Mouse (Mus musculus) lung, embryonic 14.5 days (tissue): ENCODE data around the gene Stim1. TPM values are rescaled to one million over a fixed set of nuclear protein-coding genes. Genes with fewer than 3 reads are reported as not detected.
A peak's percentile ranks its signal among the peaks of the same experiment; 100 is the strongest.

Source experiments
- ATAC-seq: fragments of 200-750 bp; cut with Nextera tagmentation; 2 replicates; pipeline ENCODE4 v1.8.0; 2017; ENCODE audit warnings: mild to moderate bottlenecking, moderate TSS enrichment, moderate library complexity; ENCODE audit not compliant: insufficient read depth
- DNase-seq: peaks from one replicate; pipeline ENCODE4 v3.0.0-alpha.2; 2015
- H3K27ac ChIP-seq: fragments of 300-500 bp; sonication (generic); 2 replicates; pipeline ENCODE4 v1.5.1; 2014; ENCODE audit warnings: low read depth, mild to moderate bottlenecking, moderate library complexity
- H3K27me3 ChIP-seq: fragments of 300-500 bp; sonication (generic); 2 replicates; pipeline ENCODE4 v1.6.1; 2014; ENCODE audit warnings: low read length, control low read depth; ENCODE audit not compliant: insufficient read depth
- H3K36me3 ChIP-seq: fragments of 300-500 bp; sonication (generic); 2 replicates; pipeline ENCODE4 v1.6.1; 2014; ENCODE audit warnings: control low read depth; ENCODE audit not compliant: insufficient read depth
- H3K4me1 ChIP-seq: fragments of 300-500 bp; sonication (generic); 2 replicates; pipeline ENCODE4 v1.6.1; 2014; ENCODE audit warnings: antibody characterized with exemption, control low read depth; ENCODE audit not compliant: insufficient read depth
- H3K4me2 ChIP-seq: fragments of 300-500 bp; sonication (generic); 2 replicates; pipeline ENCODE4 v1.6.1; 2014; ENCODE audit warnings: mild to moderate bottlenecking
- H3K4me3 ChIP-seq: fragments of 300-500 bp; sonication (generic); 2 replicates; pipeline ENCODE4 v1.5.1; 2014; ENCODE audit warnings: low read depth, low read length
- H3K9ac ChIP-seq: fragments of 300-500 bp; sonication (generic); 2 replicates; pipeline ENCODE4 v1.6.1; 2014
- H3K9me3 ChIP-seq: fragments of 300-500 bp; sonication (generic); 2 replicates; pipeline ENCODE4 v1.6.1; 2016; ENCODE audit warnings: low read depth, low read length, control low read depth
- CTCF ChIP-seq: IDR thresholded peaks from 2 replicates; pipeline ENCODE4 v1.5.1; 2016; ENCODE audit warnings: antibody characterized with exemption, low read depth
- WGBS: fragments of 180-500 bp; shearing (Covaris S2); extraction: QIAGEN DNeasy Blood & Tissue Kit; methylation state at CpG from one replicate; pipeline ENCODE4 v1.1.7; 2014; 5-methylcytosine and 5-hydroxymethylcytosine counted together
- polyA plus RNA-seq: library from polyadenylated mRNA; unstranded; fragments of >200 nt; fragmentation: Nextera tagmentation; extraction: Ambion mirVana; gene quantifications from 2 replicates; pipeline ENCODE4 v1.2.1, GENCODE M21; 2014

The Stim1 gene
- polyA plus RNA-seq, 1 experiment from 2014 or later, result 15.9 TPM

GRCm38 (mm10) chr7:102361297-102361696 lies 93.7 kb downstream of the Stim1 start:
- WGBS, result 30% methylated on average over 2 of the region's 2 CpGs
- no peak overlapping the region for H3K4me3 ChIP-seq
- no peaks in the 10 kb centered on the region for H3K27me3 ChIP-seq
- H3K36me3 ChIP-seq, result no peaks in the 10 kb centered on the region
- no peak overlapping the region for H3K9ac ChIP-seq
- H3K27ac ChIP-seq, result no peak overlapping the region
- DNase-seq (no peak), ATAC-seq (no peak)
- no peaks in the 10 kb centered on the region for H3K4me1 ChIP-seq
- no peaks in the 10 kb centered on the region for H3K9me3 ChIP-seq
- no peak for TF ChIP-seq CTCF
- H3K4me2 ChIP-seq, result no peak overlapping the region

GRCm38 (mm10) chr7:102363853-102364252 lies 96.2 kb downstream of the Stim1 start:
- H3K4me1 ChIP-seq, result no peaks in the 10 kb centered on the region
- no peak overlapping the region for H3K4me3 ChIP-seq
- H3K27ac ChIP-seq, result no peak overlapping the region
- H3K27me3 ChIP-seq, result no peaks in the 10 kb centered on the region
- no peak for TF ChIP-seq CTCF
- H3K36me3 ChIP-seq, result no peaks in the 10 kb centered on the region
- no peaks in the 10 kb centered on the region for H3K9me3 ChIP-seq
- H3K4me2 ChIP-seq, result no peak overlapping the region
- WGBS, result 50% methylated on average over 1 of the region's 1 CpGs
- DNase-seq (no peak), ATAC-seq (no peak)
- H3K9ac ChIP-seq, result no peak overlapping the region

DNA sequence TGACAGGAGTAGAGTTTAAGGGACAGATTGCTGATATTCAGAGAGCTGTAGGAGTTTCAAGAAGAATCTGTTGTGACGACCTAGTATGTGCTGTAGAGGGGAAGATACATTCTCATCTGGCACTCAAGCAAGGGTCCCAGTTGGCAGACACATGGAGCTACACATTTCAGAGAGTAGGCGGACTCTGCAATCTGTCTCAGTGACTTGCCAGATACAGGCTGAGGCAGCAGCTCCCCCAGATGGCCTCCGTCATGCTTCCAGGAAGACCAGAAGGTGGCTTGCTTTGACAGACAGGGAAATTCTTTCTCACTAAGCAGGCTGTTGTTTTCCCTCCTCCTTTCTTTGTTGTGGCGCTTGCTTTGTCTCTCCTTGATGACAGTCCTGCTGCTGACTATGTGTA lies 102.1 kb downstream of the Stim1 start:
- peak; percentile 47 for DNase-seq

GRCm38 (mm10) chr7:102370526-102370925 lies 102.9 kb downstream of the Stim1 start:
- DNase-seq (no peak), ATAC-seq (no peak)
- Histone ChIP-seq H3K9me3 (no peaks in the 10 kb centered on the region), H3K4me1 (no peaks in the 10 kb centered on the region), H3K4me2 (no peak overlapping the region), H3K9ac (no peak overlapping the region), H3K27me3 (no peaks in the 10 kb centered on the region), H3K36me3 (no peaks in the 10 kb centered on the region), H3K4me3 (no peak overlapping the region), H3K27ac (no peak overlapping the region)
- no peak for TF ChIP-seq CTCF
- 73% methylated on average over 5 of the region's 5 CpGs for WGBS

More for the DNA sequence above, 102.1 kb downstream of the Stim1 start:
- no peaks in the 10 kb centered on the region for H3K27me3 ChIP-seq
- no peaks in the 10 kb centered on the region for H3K36me3 ChIP-seq
- WGBS, result 31% methylated on average over 4 of the region's 4 CpGs
- no peak overlapping the region for H3K27ac ChIP-seq
- ATAC-seq, result peak; percentile 52; the same call in 1 of the 2 replicates
- no peaks in the 10 kb centered on the region for H3K9me3 ChIP-seq
- no peak overlapping the region for H3K4me3 ChIP-seq
- H3K9ac ChIP-seq, result no peak overlapping the region
- H3K4me1 ChIP-seq, result no peaks in the 10 kb centered on the region
- H3K4me2 ChIP-seq, result no peak overlapping the region
- 0 out of 2 replicates have a peak, but pooled peaks have one; percentile 17 for TF ChIP-seq CTCF

DNA sequence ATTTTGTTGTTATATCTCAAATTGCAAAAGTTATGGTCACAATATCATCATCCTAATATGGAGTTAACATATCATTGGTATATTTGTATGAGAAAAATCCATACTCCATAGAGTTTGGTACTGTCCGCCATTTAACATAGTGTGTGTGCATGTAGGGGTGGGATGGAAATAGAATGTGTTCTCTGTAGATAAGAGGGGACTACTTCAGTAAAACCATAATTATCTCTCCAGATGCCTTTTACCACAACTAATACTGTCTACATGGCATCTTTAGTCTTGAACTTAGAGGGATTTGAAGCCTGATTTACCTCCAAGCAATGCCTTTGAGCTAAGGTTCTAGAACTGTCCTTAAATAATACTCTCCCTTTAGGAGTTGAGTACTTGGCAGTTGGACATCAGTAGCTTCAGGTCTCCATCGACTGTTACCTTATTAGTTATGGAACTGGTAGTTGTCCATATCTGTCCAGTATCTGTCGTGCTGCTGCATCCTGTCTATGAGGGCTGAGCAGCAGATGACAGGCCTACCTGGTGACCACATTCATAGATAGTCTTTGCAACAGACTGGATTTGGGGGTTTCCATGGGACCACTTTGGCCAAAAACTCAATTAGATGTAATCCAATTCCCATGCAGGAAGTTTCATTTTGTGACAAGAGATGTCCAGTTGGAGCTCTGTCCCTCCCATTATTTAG lies 105.9 kb downstream of the Stim1 start:
- Histone ChIP-seq H3K9ac (no peak overlapping the region), H3K9me3 (no peaks in the 10 kb centered on the region), H3K4me1 (no peaks in the 10 kb centered on the region), H3K36me3 (no peaks in the 10 kb centered on the region), H3K27me3 (no peaks in the 10 kb centered on the region), H3K4me3 (no peak overlapping the region), H3K27ac (no peak overlapping the region), H3K4me2 (no peak overlapping the region)
- no peak for TF ChIP-seq CTCF
- no peak for ATAC-seq
- 88% methylated on average over 3 of the region's 3 CpGs for WGBS
- DNase-seq, result no peak

DNA sequence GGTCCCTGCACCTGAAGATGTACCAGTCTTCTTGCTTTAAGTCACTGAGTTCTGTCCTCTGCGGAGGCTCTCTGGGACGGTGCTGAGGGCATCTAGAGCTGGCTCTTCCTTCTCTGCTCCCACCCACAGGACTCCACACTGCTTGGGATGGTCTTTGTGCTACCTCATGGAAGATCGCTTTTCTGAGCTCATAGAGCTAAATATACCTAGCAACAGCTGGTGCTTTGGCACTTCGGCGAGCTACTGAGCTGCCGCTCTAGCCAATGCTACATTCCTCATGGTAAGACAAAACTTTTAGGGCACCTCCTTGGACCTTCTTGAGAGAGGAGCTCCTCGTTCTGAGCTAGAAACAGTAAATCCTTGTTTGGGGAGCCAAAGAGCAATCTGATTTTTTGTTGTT lies 115.6 kb downstream of the Stim1 start:
- H3K9ac ChIP-seq, result no peak overlapping the region
- no peak for TF ChIP-seq CTCF

GRCm38 (mm10) chr7:102385973-102386372 lies 118.4 kb downstream of the Stim1 start:
- Histone ChIP-seq H3K4me1 (no peaks in the 10 kb centered on the region), H3K9ac (no peak overlapping the region), H3K9me3 (no peaks in the 10 kb centered on the region), H3K4me2 (no peak overlapping the region), H3K36me3 (no peaks in the 10 kb centered on the region), H3K27me3 (no peaks in the 10 kb centered on the region), H3K4me3 (no peak overlapping the region), H3K27ac (no peak overlapping the region)
- TF ChIP-seq CTCF, result no peak
- ATAC-seq (no peak), DNase-seq (no peak)
- 83% methylated on average over 3 of the region's 3 CpGs for WGBS

More for the DNA sequence above, 115.6 kb downstream of the Stim1 start:
- ATAC-seq (no peak), DNase-seq (no peak)
- no peaks in the 10 kb centered on the region for H3K27me3 ChIP-seq
- no peaks in the 10 kb centered on the region for H3K4me1 ChIP-seq
- no peaks in the 10 kb centered on the region for H3K9me3 ChIP-seq
- no peak overlapping the region for H3K27ac ChIP-seq
- H3K36me3 ChIP-seq, result no peaks in the 10 kb centered on the region
- H3K4me2 ChIP-seq, result no peak overlapping the region
- no peak overlapping the region for H3K4me3 ChIP-seq
- 85% methylated on average over 7 of the region's 7 CpGs for WGBS
